Mouse (Mus musculus): Measurements from ENCODE around the gene Ext2. TPM values are rescaled to one million over a fixed set of nuclear protein-coding genes. Genes with fewer than 3 reads are reported as not detected.

Ext2 gene
- polyA plus RNA-seq, 1 experiment from 2014 or later: 60.3 TPM

DNA sequence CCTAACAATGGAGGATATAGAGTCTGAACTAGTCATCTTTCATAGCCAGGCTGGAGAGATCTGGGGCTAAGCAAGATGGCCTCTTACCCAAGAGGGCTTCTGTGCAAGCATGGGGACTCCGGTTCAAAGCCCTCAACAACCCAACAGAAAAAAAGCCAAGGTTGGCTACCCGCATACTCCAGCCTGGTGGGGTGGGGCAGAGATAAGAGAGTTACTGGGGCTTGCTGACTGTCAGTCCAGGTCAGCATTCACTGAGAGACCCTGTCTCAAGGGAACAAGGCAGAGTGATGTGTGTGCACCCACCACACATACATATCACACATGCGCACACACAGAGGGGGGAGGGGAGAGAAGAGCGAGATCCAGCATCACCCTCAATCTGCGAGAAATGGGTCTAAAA lies 4.6 kb downstream of the Ext2 start:
- Histone ChIP-seq H3K4me1 (ENCODE audit: control insufficient read depth, insufficient read depth, low read length) (peaks cover 8% of the 10 kb centered on the region), H3K27ac (ENCODE audit: low read depth, low read length) (no peak overlapping the region), H3K36me3 (ENCODE audit: control insufficient read depth, insufficient read depth, low read length) (peaks cover 5% of the 10 kb centered on the region; the same call in 1 of the 2 replicates), H3K27me3 (ENCODE audit: control insufficient read depth, insufficient read depth, low read length) (no peaks in the 10 kb centered on the region), H3K4me3 (ENCODE audit: low read depth, low read length) (no peak overlapping the region), H3K9ac (ENCODE audit: low read depth, low read length) (no peak overlapping the region), H3K4me2 (no peak overlapping the region), H3K9me3 (replicated peaks; ENCODE audit: control insufficient read depth, low read length) (no peaks in the 10 kb centered on the region)
- no peak for ATAC-seq (replicated peaks; ENCODE audit: insufficient number of reproducible peaks, low FRiP score, low TSS enrichment)
- WGBS (ENCODE audit: insufficient replicate concordance): 81% methylated on average over 5 of the region's 5 CpGs

DNA sequence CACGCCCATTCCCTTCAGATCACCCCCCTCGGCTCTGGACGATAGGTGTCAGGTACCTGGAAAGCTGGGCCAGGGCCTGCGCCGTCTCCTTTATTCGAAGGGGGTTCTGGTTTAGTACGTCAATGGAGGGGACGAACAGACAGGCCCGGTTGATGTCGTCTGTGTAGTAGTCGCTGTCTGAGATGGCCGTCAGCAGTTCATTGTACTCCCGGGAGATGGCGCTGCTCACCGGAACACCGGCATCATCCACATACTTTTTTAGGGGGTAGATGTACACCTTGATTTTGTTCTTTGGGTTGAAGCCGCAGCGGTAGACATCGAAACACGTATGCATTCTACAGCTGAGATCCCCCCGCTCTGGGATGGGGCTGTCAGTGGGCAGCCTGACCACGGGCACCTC lies 9.0 kb downstream of the Ext2 start:
- Histone ChIP-seq H3K9ac (ENCODE audit: low read depth, low read length) (no peak overlapping the region), H3K4me3 (ENCODE audit: low read depth, low read length) (no peak overlapping the region), H3K4me1 (ENCODE audit: control insufficient read depth, insufficient read depth, low read length) (no peaks in the 10 kb centered on the region), H3K27ac (ENCODE audit: low read depth, low read length) (no peak overlapping the region), H3K27me3 (ENCODE audit: control insufficient read depth, insufficient read depth, low read length) (no peaks in the 10 kb centered on the region), H3K9me3 (replicated peaks; ENCODE audit: control insufficient read depth, low read length) (no peaks in the 10 kb centered on the region), H3K4me2 (no peak overlapping the region), H3K36me3 (ENCODE audit: control insufficient read depth, insufficient read depth, low read length) (peaks cover 12% of the 10 kb centered on the region)
- 89% methylated on average over 22 of the region's 22 CpGs for WGBS (ENCODE audit: insufficient replicate concordance)
- ATAC-seq (replicated peaks; ENCODE audit: insufficient number of reproducible peaks, low FRiP score, low TSS enrichment): no peak

DNA sequence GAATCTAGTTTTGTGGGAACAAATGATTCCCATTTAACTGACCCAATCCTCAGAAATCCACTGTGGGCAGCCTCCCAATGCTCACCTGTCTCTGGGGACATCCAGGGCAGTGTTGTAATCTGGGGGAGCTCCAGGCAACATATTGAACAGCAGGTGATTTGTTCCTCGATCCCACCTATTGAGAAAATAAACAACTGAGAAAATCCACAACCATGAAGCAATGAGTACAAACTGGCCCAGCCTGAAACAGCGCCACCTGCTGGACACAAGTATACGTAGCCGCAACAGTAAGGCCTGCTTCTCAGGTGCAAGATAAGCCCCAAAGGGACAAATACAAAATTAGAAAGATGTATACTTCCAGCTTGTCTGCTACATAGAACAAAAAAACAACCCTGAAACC lies 10.6 kb downstream of the Ext2 start:
- no peak for ATAC-seq (replicated peaks; ENCODE audit: insufficient number of reproducible peaks, low FRiP score, low TSS enrichment)
- Histone ChIP-seq H3K4me2 (no peak overlapping the region), H3K4me3 (ENCODE audit: low read depth, low read length) (no peak overlapping the region), H3K4me1 (ENCODE audit: control insufficient read depth, insufficient read depth, low read length) (no peaks in the 10 kb centered on the region), H3K27me3 (ENCODE audit: control insufficient read depth, insufficient read depth, low read length) (no peaks in the 10 kb centered on the region), H3K9me3 (replicated peaks; ENCODE audit: control insufficient read depth, low read length) (no peaks in the 10 kb centered on the region), H3K9ac (ENCODE audit: low read depth, low read length) (no peak overlapping the region), H3K36me3 (ENCODE audit: control insufficient read depth, insufficient read depth, low read length) (peaks cover 15% of the 10 kb centered on the region), H3K27ac (ENCODE audit: low read depth, low read length) (no peak overlapping the region)
- 30% methylated on average over 4 of the region's 4 CpGs for WGBS (ENCODE audit: insufficient replicate concordance)

DNA sequence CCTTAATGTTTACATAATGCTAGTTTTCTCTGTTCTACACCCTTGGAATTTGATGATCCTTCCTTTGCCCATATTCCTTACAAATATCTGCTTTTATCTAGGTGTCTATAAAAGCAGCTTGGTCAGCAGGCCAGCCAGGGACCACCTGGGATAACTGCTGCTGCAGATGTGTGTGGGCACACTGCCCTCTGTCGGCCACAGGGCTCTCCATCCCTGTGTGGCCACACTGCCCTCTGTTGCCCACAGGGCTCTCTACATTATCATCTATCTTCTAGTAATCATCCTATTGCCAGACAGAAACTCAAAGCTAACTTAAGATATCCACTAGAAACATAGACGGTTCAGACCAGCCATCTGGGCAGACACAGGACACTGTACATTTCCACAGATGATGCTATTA lies 12.4 kb downstream of the Ext2 start:
- Histone ChIP-seq H3K27me3 (ENCODE audit: control insufficient read depth, insufficient read depth, low read length) (no peaks in the 10 kb centered on the region), H3K4me2 (no peak overlapping the region), H3K27ac (ENCODE audit: low read depth, low read length) (no peak overlapping the region), H3K9me3 (replicated peaks; ENCODE audit: control insufficient read depth, low read length) (no peaks in the 10 kb centered on the region), H3K36me3 (ENCODE audit: control insufficient read depth, insufficient read depth, low read length) (peaks cover 24% of the 10 kb centered on the region), H3K4me1 (ENCODE audit: control insufficient read depth, insufficient read depth, low read length) (peaks cover 5% of the 10 kb centered on the region; the same call in 1 of the 2 replicates), H3K4me3 (ENCODE audit: low read depth, low read length) (no peak overlapping the region), H3K9ac (ENCODE audit: low read depth, low read length) (no peak overlapping the region)
- no peak for ATAC-seq (replicated peaks; ENCODE audit: insufficient number of reproducible peaks, low FRiP score, low TSS enrichment)
- 14% methylated on average over 2 of the region's 2 CpGs for WGBS (ENCODE audit: insufficient replicate concordance)

DNA sequence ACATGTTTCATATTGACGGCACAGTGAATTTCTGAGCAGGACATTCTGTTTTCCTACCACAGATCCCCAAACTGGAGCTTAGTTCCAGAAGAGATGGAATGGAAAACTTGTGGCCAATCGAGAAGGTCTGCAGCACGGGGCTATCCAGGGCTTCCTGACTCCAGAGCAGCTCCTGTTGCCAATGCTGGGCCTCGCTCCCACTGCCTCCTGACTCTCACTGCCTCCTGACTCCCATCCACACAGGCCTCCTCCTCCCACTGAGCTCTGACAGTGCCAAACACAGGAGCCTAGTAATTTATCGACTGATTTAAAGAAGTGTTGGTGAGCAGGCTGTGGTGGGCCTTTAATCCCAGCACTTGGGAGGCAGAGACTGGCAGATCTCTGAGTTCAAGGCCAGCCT lies 14.3 kb downstream of the Ext2 start:
- WGBS (ENCODE audit: insufficient replicate concordance): 84% methylated on average over 5 of the region's 5 CpGs
- H3K4me2 ChIP-seq: no peak overlapping the region
- no peak overlapping the region for H3K27ac ChIP-seq (ENCODE audit: low read depth, low read length)
- H3K4me1 ChIP-seq (ENCODE audit: control insufficient read depth, insufficient read depth, low read length): peaks cover 5% of the 10 kb centered on the region; the same call in 1 of the 2 replicates
- no peak overlapping the region for H3K9ac ChIP-seq (ENCODE audit: low read depth, low read length)
- H3K4me3 ChIP-seq (ENCODE audit: low read depth, low read length): no peak overlapping the region
- no peaks in the 10 kb centered on the region for H3K9me3 ChIP-seq (replicated peaks; ENCODE audit: control insufficient read depth, low read length)
- H3K27me3 ChIP-seq (ENCODE audit: control insufficient read depth, insufficient read depth, low read length): no peaks in the 10 kb centered on the region
- peaks cover 25% of the 10 kb centered on the region for H3K36me3 ChIP-seq (ENCODE audit: control insufficient read depth, insufficient read depth, low read length)
- no peak for ATAC-seq (replicated peaks; ENCODE audit: insufficient number of reproducible peaks, low FRiP score, low TSS enrichment)

DNA sequence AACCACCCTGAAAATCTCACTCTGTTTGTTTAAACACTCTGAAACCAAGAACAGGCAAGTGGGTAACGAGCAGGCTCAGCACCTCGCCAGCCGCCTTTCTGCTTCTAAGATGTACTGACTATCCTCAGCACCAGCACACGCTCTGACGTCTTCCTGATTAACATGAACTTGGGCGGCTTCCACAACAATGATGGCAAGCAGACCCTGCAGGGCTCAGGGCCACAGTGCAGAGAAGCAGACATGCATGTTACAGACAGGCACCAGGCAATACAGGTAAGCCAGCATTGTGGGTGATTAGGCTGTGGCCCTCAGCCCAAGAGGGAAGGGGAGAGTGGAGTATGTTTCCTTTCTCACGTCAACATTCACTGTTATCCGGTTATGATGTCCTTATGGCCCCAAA lies 14.9 kb downstream of the Ext2 start:
- H3K27me3 ChIP-seq (ENCODE audit: control insufficient read depth, insufficient read depth, low read length): no peaks in the 10 kb centered on the region
- H3K4me3 ChIP-seq (ENCODE audit: low read depth, low read length): no peak overlapping the region
- 82% methylated on average over 8 of the region's 8 CpGs for WGBS (ENCODE audit: insufficient replicate concordance)
- H3K9ac ChIP-seq (ENCODE audit: low read depth, low read length): no peak overlapping the region
- H3K4me2 ChIP-seq: no peak overlapping the region
- H3K4me1 ChIP-seq (ENCODE audit: control insufficient read depth, insufficient read depth, low read length): peaks cover 5% of the 10 kb centered on the region; the same call in 1 of the 2 replicates
- no peak overlapping the region for H3K27ac ChIP-seq (ENCODE audit: low read depth, low read length)
- peaks cover 24% of the 10 kb centered on the region for H3K36me3 ChIP-seq (ENCODE audit: control insufficient read depth, insufficient read depth, low read length)
- ATAC-seq (replicated peaks; ENCODE audit: insufficient number of reproducible peaks, low FRiP score, low TSS enrichment): no peak
- no peaks in the 10 kb centered on the region for H3K9me3 ChIP-seq (replicated peaks; ENCODE audit: control insufficient read depth, low read length)

DNA sequence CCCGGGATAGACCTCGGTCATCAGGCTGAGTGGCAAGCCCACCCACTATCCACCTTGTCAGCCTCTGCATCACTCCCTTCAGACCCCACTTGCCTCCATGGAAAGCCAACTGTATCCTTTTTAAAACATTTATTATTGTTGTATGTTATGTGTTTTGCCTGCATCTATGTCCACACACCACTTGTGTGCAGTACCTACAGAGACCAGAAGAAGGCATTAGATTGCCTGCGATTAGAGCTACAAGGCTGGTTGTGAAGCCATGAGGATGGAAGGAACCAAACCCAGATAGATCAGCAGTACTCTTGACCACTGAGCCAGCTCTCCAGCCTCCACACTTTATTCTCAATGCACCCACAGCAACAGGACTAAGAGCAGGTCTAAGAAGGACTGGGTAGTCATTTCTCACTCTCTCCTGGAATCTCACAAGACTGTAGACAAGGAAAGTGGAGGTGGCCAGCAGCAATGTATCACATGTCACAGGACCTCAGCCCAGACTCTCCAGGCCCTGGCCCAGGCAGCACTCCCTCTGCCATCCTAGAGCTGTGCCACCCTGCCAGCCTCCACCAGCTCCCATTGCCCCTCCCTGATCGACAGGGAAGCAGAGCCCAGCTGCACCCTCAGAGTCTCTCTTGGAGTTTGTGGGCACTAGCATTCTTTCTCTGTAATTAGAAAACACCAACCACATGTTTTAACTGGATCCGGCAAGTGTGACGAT lies 15.7 kb downstream of the Ext2 start:
- Histone ChIP-seq H3K9me3 (replicated peaks; ENCODE audit: control insufficient read depth, low read length) (no peaks in the 10 kb centered on the region), H3K9ac (ENCODE audit: low read depth, low read length) (no peak overlapping the region), H3K27me3 (ENCODE audit: control insufficient read depth, insufficient read depth, low read length) (no peaks in the 10 kb centered on the region), H3K4me1 (ENCODE audit: control insufficient read depth, insufficient read depth, low read length) (peaks cover 5% of the 10 kb centered on the region; the same call in 1 of the 2 replicates), H3K4me3 (ENCODE audit: low read depth, low read length) (no peak overlapping the region), H3K4me2 (no peak overlapping the region), H3K36me3 (ENCODE audit: control insufficient read depth, insufficient read depth, low read length) (peaks cover 24% of the 10 kb centered on the region), H3K27ac (ENCODE audit: low read depth, low read length) (no peak overlapping the region)
- ATAC-seq (replicated peaks; ENCODE audit: insufficient number of reproducible peaks, low FRiP score, low TSS enrichment): no peak
- WGBS (ENCODE audit: insufficient replicate concordance): 92% methylated on average over 6 of the region's 6 CpGs

DNA sequence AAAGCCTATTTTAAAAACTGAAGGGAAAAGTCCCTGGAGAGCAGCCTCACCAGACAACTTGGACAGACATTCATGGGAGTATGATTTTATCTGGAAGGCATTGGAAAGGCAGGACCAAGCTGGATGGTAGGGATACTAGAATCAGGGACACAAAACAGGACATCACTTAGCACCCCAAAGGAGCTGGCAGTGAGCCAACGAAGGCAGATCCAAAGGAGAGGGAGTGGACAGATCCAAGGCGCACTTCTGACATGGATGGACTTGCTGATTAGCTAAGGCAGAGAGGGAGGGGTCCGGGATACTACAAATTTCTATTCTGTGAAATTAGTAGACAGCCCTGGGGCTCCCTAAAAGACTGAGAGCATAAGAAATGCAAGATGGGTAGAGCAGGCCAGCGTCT lies 16.8 kb downstream of the Ext2 start:
- Histone ChIP-seq H3K9me3 (replicated peaks; ENCODE audit: control insufficient read depth, low read length) (no peaks in the 10 kb centered on the region), H3K36me3 (ENCODE audit: control insufficient read depth, insufficient read depth, low read length) (peaks cover 21% of the 10 kb centered on the region), H3K27ac (ENCODE audit: low read depth, low read length) (no peak overlapping the region), H3K4me1 (ENCODE audit: control insufficient read depth, insufficient read depth, low read length) (peaks cover 5% of the 10 kb centered on the region; the same call in 1 of the 2 replicates), H3K4me3 (ENCODE audit: low read depth, low read length) (no peak overlapping the region), H3K27me3 (ENCODE audit: control insufficient read depth, insufficient read depth, low read length) (no peaks in the 10 kb centered on the region), H3K4me2 (no peak overlapping the region), H3K9ac (ENCODE audit: low read depth, low read length) (no peak overlapping the region)
- 81% methylated on average over 4 of the region's 4 CpGs for WGBS (ENCODE audit: insufficient replicate concordance)
- no peak for ATAC-seq (replicated peaks; ENCODE audit: insufficient number of reproducible peaks, low FRiP score, low TSS enrichment)

DNA sequence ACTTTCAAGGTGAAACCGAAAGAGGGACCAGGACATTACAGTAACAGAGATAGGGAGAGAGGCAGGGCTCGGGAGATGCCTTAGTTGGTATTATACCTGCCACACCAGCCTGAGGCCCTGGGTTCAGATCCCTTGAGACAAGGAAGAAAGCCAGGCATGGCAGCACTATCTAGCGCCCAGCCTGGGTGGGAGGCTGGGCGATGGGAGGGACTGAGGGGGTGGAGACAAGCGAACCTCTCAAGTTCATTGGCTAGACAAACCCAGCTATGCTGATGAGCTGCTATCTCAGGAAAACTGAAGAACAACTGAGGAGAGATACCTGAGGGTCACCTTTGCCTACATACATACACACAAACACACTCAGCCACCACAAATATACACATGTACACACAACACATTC lies 17.3 kb downstream of the Ext2 start:
- H3K27me3 ChIP-seq (ENCODE audit: control insufficient read depth, insufficient read depth, low read length): no peaks in the 10 kb centered on the region
- no peak overlapping the region for H3K27ac ChIP-seq (ENCODE audit: low read depth, low read length)
- no peak overlapping the region for H3K4me3 ChIP-seq (ENCODE audit: low read depth, low read length)
- no peak overlapping the region for H3K9ac ChIP-seq (ENCODE audit: low read depth, low read length)
- 84% methylated on average over 5 of the region's 5 CpGs for WGBS (ENCODE audit: insufficient replicate concordance)
- no peaks in the 10 kb centered on the region for H3K9me3 ChIP-seq (replicated peaks; ENCODE audit: control insufficient read depth, low read length)
- peaks cover 19% of the 10 kb centered on the region for H3K36me3 ChIP-seq (ENCODE audit: control insufficient read depth, insufficient read depth, low read length)
- peaks cover 5% of the 10 kb centered on the region; the same call in 1 of the 2 replicates for H3K4me1 ChIP-seq (ENCODE audit: control insufficient read depth, insufficient read depth, low read length)
- H3K4me2 ChIP-seq: no peak overlapping the region
- ATAC-seq (replicated peaks; ENCODE audit: insufficient number of reproducible peaks, low FRiP score, low TSS enrichment): no peak

Data from heart, embryonic 11.5 days (tissue).